Mouse (Mus musculus): ENCODE data around the gene Rsl24d1.
"Not testable (repeated sequence)": the region's sequence is repeated elsewhere in the genome, so short reads cannot be mapped to it uniquely, and the experiment has no call there.

The Rsl24d1 gene

GRCm38 (mm10) chr9:73112919-73113906, at the start of gene Rsl24d1:
Gene Rsl24d1, plus strand, starts transcription at chr9:73113426.
- peak; percentile 92 to 96 for DNase-seq (ENCODE audit: low spot score in 2 of 2)

GRCm38 (mm10) chr9:73063621-73064290, 49.5 kb upstream of the Rsl24d1 start:
- DNase-seq (ENCODE audit: low spot score in 2 of 2): no peak

GRCm38 (mm10) chr9:73067086-73067485, 46.1 kb upstream of the Rsl24d1 start:
- DNase-seq (ENCODE audit: low spot score in 2 of 2): no peak

- DNase-seq (ENCODE audit: low spot score in 2 of 2): peak; percentile 68 to 73
Observed at GRCm38 (mm10) chr9:73068230-73068679, 45.0 kb upstream of the Rsl24d1 start.

- DNase-seq (ENCODE audit: low spot score in 2 of 2): no peak
Observed at GRCm38 (mm10) chr9:73068688-73069087, 44.5 kb upstream of the Rsl24d1 start.

- DNase-seq (ENCODE audit: low spot score in 2 of 2): no peak
Observed at GRCm38 (mm10) chr9:73070971-73071659, 42.1 kb upstream of the Rsl24d1 start.

GRCm38 (mm10) chr9:73072426-73072825, 40.8 kb upstream of the Rsl24d1 start:
- no peak for DNase-seq (ENCODE audit: low spot score in 2 of 2)

GRCm38 (mm10) chr9:73073169-73073568, 40.1 kb upstream of the Rsl24d1 start:
- DNase-seq (ENCODE audit: low spot score in 2 of 2): no peak

DNA sequence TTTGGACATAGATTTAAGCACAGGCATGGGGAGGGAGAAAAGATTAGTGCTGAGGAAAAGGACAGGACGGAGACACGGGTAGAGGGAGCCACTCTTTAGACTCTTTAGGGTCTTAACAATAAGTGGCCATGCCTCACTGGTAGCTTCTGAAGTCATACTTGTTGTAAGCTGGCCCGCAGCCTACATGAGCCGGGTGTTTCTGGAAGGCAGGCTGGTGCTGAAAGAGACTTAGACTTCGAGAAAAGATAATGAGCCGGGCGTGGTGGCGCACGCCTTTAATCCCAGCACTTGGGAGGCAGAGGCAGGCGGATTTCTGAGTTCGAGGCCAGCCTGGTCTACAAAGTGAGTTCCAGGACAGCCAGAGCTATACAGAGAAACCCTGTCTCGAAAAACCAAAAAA, 33.9 kb upstream of the Rsl24d1 start:
- DNase-seq (ENCODE audit: low spot score in 2 of 2): not testable (repeated sequence)

- DNase-seq (ENCODE audit: low spot score in 2 of 2): no peak
Observed at GRCm38 (mm10) chr9:73079801-73080325, 33.4 kb upstream of the Rsl24d1 start.

- DNase-seq (ENCODE audit: low spot score in 2 of 2): no peak
Observed at GRCm38 (mm10) chr9:73082291-73083000, 30.8 kb upstream of the Rsl24d1 start.

- DNase-seq (ENCODE audit: low spot score in 2 of 2): no peak
Observed at GRCm38 (mm10) chr9:73083956-73084355, 29.3 kb upstream of the Rsl24d1 start.

DNA sequence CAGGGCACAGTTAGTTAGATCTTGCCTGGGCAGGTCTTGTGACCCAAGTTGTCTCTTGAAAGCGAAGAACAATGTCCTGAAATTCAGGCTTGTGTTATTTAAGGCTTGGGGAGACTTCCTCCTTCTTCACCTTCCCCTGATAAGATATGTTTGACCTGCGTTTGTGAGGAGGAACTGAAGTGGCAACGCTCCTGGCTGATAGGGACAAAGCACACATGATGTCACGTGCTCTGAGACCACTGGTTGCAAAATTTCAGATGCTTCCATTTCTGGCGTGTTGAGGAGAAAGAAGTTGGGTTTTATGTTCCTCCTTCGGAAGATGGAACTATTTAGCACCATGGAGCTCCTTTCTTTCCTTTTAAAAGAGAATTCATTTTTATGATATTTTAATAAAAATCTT, 27.4 kb upstream of the Rsl24d1 start:
- DNase-seq (ENCODE audit: low spot score in 2 of 2): no peak

- DNase-seq (ENCODE audit: low spot score in 2 of 2): no peak
Observed at GRCm38 (mm10) chr9:73087121-73087520, 26.1 kb upstream of the Rsl24d1 start.

DNA sequence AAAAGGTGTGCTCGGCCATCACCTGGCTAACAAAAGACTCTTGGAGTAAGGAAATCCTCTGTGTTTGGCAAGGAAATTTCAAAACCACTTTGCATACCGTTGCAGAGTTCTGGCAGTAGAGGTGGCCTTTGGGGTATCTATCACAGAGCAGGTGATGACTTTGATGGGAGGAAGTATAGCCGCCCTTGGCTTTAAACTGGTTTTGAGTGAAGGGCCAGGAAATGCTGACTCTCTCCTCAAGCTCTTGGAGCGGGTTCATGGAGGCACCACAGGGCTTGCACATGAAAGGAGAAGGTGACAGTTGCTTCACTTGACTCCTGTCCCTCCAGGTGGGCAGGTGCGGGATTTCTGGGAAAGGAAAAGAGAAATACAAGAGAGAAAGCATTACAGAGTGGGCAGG, 25.6 kb upstream of the Rsl24d1 start:
- no peak for DNase-seq (ENCODE audit: low spot score in 2 of 2)

DNA sequence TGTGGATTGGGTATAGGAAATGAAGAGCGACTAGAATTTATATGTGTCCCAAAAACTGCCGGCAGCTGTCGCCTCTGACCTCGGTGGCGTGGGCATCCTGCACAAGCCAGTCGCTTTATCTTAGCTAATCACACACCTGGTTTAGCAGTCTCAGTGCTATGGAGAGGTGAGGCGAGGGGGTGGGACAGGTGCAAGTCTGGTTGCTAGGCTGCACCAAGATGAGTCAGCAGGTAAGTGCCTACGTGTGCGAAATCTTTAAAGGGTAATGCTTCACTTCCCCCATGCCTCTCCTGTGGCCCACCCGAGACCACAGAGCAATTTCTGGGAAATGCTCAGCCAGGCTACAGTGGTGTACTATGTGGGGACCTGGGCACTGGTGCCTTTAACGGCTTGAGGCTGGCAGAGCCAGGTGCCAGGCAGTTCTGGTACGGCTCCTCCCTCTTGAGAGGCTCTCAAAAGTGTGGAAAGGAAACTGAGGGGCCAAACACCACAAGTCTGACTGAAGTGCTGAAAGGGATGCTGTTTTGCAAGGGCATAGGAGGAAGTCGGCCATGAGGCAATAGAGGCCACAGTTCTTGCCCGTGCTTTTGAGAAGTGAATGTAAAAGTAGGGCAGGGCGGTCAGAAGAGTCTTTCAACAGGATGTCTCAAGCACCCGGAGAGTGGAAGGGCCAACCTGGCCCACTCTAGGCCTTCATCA, 23.9 kb upstream of the Rsl24d1 start:
- no peak for DNase-seq (ENCODE audit: low spot score in 2 of 2)

DNA sequence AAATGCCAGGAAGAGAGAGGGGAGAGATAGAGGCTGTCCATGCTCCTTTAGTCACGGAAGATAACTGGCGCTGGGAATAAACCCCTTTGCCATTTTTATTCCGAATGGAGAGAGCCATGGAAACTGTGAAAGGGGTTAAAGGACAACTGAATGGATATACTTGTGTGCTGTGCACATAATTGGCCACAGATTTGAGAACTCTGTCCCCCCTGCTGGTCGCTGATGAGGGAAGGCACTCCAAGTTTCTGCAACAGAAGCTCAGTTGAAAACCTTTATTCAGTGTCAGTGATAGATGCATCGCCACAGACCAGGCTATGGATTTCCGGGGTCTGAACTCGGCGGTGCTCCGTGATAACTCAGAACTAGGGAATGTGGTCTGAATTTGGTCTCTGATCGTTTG, 23.1 kb upstream of the Rsl24d1 start:
- DNase-seq (ENCODE audit: low spot score in 2 of 2): no peak

DNA sequence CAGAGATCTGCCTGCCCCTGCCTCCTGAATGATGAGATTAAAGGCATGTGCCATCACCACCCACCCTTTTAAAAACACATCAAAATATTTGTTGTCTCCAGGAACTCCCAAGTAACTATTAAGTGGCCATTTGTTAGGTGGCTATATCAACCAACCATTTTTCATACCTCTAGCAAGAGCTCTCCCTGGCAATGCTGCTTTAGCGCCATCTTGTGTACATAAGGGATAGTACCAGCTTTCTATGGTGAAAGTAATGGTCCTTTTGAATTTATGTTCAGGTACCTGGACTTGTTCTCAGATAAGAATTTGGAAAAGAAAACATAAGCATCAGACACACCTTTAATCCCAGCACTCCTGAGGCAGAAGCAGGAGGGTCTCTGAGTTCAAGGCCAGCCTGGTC, 21.5 kb upstream of the Rsl24d1 start:
- DNase-seq (ENCODE audit: low spot score in 2 of 2): peak in 1 of 2 experiments; percentile 54

GRCm38 (mm10) chr9:73094580-73094979, 18.6 kb upstream of the Rsl24d1 start:
- peak in 1 of 2 experiments; percentile 30 for DNase-seq (ENCODE audit: low spot score in 2 of 2)

DNA sequence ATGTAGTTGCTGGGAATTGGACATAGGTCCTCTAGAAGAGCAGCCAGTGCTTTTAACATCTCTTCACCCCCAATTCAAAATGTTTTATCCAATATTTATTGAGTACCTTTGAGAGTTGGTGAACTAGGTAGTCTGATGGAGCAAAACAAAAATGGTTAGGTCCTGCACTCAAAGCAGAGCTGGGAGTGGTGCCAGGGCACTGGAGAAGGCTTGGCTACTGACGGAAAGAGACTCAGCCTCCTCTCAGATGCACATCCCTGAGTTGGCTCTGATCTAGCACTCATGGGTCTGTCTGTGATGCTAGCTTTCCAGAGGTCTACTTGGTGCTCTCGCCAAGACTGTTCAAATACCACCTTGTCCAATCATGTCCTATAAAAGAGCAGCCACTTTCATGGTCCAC, 15.3 kb upstream of the Rsl24d1 start:
- DNase-seq (ENCODE audit: low spot score in 2 of 2): no peak

DNA sequence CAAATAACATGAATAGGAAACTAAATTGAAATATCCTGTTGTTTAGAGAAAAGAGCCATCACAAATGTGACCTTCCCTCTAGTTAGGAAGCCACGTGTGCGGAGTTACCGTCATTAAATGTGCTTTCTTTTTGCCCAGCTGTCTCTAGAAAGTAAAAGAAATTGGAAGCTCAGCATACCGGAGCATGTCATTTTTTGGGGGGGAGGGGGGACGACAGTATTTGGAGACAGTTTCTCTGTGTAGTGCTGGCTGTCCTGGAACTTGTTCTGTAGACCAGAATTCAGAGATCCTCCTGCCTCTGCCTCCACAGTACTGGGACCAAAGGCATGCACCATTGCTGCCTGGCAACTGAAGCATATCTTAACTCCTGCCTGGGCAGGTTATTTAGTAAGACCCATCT, 11.7 kb upstream of the Rsl24d1 start, which contains the start of gene Khdc3:
Gene Khdc3, plus strand, starts transcription at position 301 of the 400 bp plus-strand sequence.
- no peak for DNase-seq (ENCODE audit: low spot score in 2 of 2)

Data from right cerebral cortex, adult 2 months (tissue).